Mouse (Mus musculus): ENCODE data around the gene Sigirr.

- TF ChIP-seq CTCF (IDR thresholded peaks at IDR 0.05; ENCODE audit: control insufficient read depth, insufficient read depth, low read length), result no peak
- TF ChIP-seq POLR2A (IDR thresholded peaks at IDR 0.05; ENCODE audit: borderline replicate concordance, control insufficient read depth, low read depth, low read length), result no peak
These were observed 57.8 kb downstream of the Sigirr start for GRCm38 (mm10) chr7:141042539-141042938.
